Mouse (Mus musculus) kidney, adult 2 months (tissue): ENCODE data around the gene Xab2. TPM values are rescaled to one million over a fixed set of nuclear protein-coding genes. Genes with fewer than 3 reads are reported as not detected.

Experiments used
- DNase-seq: peaks from one replicate; pipeline ENCODE4 v3.0.0; 2021
- H3K27ac ChIP-seq: fragments of 200-500 bp; 2 replicates; pipeline ENCODE4 v1.5.1; 2012; ENCODE audit warnings: low read depth, low read length, control low read depth, inconsistent platforms; ENCODE audit not compliant: insufficient read depth
- H3K27me3 ChIP-seq: fragments of 200-500 bp; replicated peaks from 2 replicates; pipeline ENCODE4 v1.6.1; 2012; ENCODE audit warnings: mild to moderate bottlenecking, moderate library complexity, low read length, inconsistent platforms; ENCODE audit not compliant: control insufficient read depth, insufficient read depth
- H3K36me3 ChIP-seq: fragments of 200-500 bp; 2 replicates; pipeline ENCODE4 v1.6.1; 2012; ENCODE audit warnings: mild to moderate bottlenecking, moderate library complexity, low read length, inconsistent platforms; ENCODE audit not compliant: control insufficient read depth, insufficient read depth
- H3K4me1 ChIP-seq: fragments of 200-500 bp; 2 replicates; pipeline ENCODE4 v1.6.1; 2011; ENCODE audit warnings: low read length; ENCODE audit not compliant: control insufficient read depth, insufficient read depth
- H3K4me3 ChIP-seq: fragments of 200-500 bp; 2 replicates; pipeline ENCODE4 v1.5.1; 2011; ENCODE audit warnings: mild to moderate bottlenecking, low read depth, low read length, control low read depth; ENCODE audit not compliant: insufficient read depth
- CTCF ChIP-seq: fragments of 200-500 bp; conservative IDR thresholded peaks from 2 replicates; pipeline ENCODE4 v1.5.1; 2011; ENCODE audit warnings: low read depth, mild to moderate bottlenecking, control low read depth, low read length, moderate library complexity, mixed read lengths; ENCODE audit not compliant: insufficient read depth, insufficient read length
- POLR2A ChIP-seq: fragments of 200-500 bp; IDR thresholded peaks from one replicate; pipeline ENCODE4 v1.6.1; 2011; ENCODE audit warnings: low read depth, low read length, control low read depth
- WGBS: fragments of 180-500 bp; shearing (Covaris S2); methylation state at CpG from one replicate; pipeline ENCODE4 v1.1.7; 2018; 5-methylcytosine and 5-hydroxymethylcytosine counted together
- polyA plus RNA-seq: library from polyadenylated mRNA; depleted of rRNA; stranded (reverse); fragments of >200 nt; gene quantifications from 2 replicates; pipeline ENCODE4 v1.2.3, GENCODE M21; 2012

The Xab2 gene
- polyA plus RNA-seq, 1 experiment = 44.8 TPM

GRCm38 (mm10) chr8:3631478-3631875, 10.4 kb upstream of the Xab2 start:
- peak overlapping the region; percentile 73 for H3K4me3 ChIP-seq
- 8% methylated on average over 8 of the region's 8 CpGs for WGBS
- peak; percentile 27 for DNase-seq
- H3K36me3 ChIP-seq = no peaks in the 10 kb centered on the region
- H3K4me1 ChIP-seq = no peaks in the 10 kb centered on the region
- TF ChIP-seq POLR2A = no peak
- no peak for TF ChIP-seq CTCF
- peak overlapping the region; percentile 13; the same call in 1 of the 2 replicates for H3K27ac ChIP-seq
- no peaks in the 10 kb centered on the region for H3K27me3 ChIP-seq

- Histone ChIP-seq H3K27ac (peak within 1 kb of the TSS; percentile 13; the same call in 1 of the 2 replicates), H3K4me3 (peak within 1 kb of the TSS; percentile 73), H3K4me1 (no peaks in the 10 kb centered on the region), H3K27me3 (no peaks in the 10 kb centered on the region), H3K36me3 (no peaks in the 10 kb centered on the region)
- 4% methylated on average over 47 of the region's 47 CpGs for WGBS
- peak; percentile 91 for DNase-seq
- peak; percentile 61 for TF ChIP-seq POLR2A
- no peak for TF ChIP-seq CTCF
Measured at GRCm38 (mm10) chr8:3630647-3631477, 9.7 kb upstream of the Xab2 start, which contains the start of gene Stxbp2. Gene Stxbp2, plus strand, starts transcription at chr8:3630955.

- TF ChIP-seq CTCF = peak; percentile 56
- TF ChIP-seq POLR2A = no peak
- Histone ChIP-seq H3K27ac (no peak overlapping the region), H3K27me3 (no peaks in the 10 kb centered on the region), H3K4me1 (no peaks in the 10 kb centered on the region), H3K4me3 (no peak overlapping the region), H3K36me3 (no peaks in the 10 kb centered on the region)
- WGBS = 20% methylated on average over 5 of the region's 5 CpGs
- peak; percentile 65 for DNase-seq
Measured at GRCm38 (mm10) chr8:3628014-3628413, 6.9 kb upstream of the Xab2 start.

- Histone ChIP-seq H3K36me3 (no peaks in the 10 kb centered on the region), H3K4me1 (0 out of 2 replicates have a peak, but pooled peaks cover 5% of the 10 kb centered on the region), H3K27me3 (no peaks in the 10 kb centered on the region), H3K4me3 (no peak overlapping the region), H3K27ac (no peak overlapping the region)
- no peak for DNase-seq
- TF ChIP-seq CTCF (no peak), POLR2A (no peak)
- WGBS = 42% methylated on average over 5 of the region's 5 CpGs
Measured at GRCm38 (mm10) chr8:3626971-3627370, 5.9 kb upstream of the Xab2 start.

GRCm38 (mm10) chr8:3625445-3625844, 4.3 kb upstream of the Xab2 start, which contains the start of gene Pcp2:
Gene Pcp2, minus strand, starts transcription at chr8:3625545.
- Histone ChIP-seq H3K27me3 (no peaks in the 10 kb centered on the region), H3K4me3 (no peak within 1 kb of the TSS), H3K36me3 (no peaks in the 10 kb centered on the region), H3K4me1 (0 out of 2 replicates have a peak, but pooled peaks cover 7% of the 10 kb centered on the region), H3K27ac (no peak within 1 kb of the TSS)
- TF ChIP-seq CTCF (no peak), POLR2A (no peak)
- no peak for DNase-seq
- 68% methylated on average over 1 of the region's 1 CpGs for WGBS

- Histone ChIP-seq H3K27ac (no peak overlapping the region), H3K4me3 (peak overlapping the region; percentile 65; the same call in 1 of the 2 replicates), H3K4me1 (0 out of 2 replicates have a peak, but pooled peaks cover 9% of the 10 kb centered on the region), H3K36me3 (no peaks in the 10 kb centered on the region), H3K27me3 (no peaks in the 10 kb centered on the region)
- no peak for TF ChIP-seq CTCF
- TF ChIP-seq POLR2A = no peak
- 61% methylated on average over 8 of the region's 8 CpGs for WGBS
- no peak for DNase-seq
Measured at GRCm38 (mm10) chr8:3622119-3622518, 1.0 kb upstream of the Xab2 start.

GRCm38 (mm10) chr8:3609816-3610150, 11.3 kb downstream of the Xab2 start:
- Histone ChIP-seq H3K27me3 (no peaks in the 10 kb centered on the region), H3K27ac (peak overlapping the region; percentile 72), H3K4me3 (no peak overlapping the region), H3K4me1 (no peaks in the 10 kb centered on the region), H3K36me3 (no peaks in the 10 kb centered on the region; the same call in 1 of the 2 replicates)
- TF ChIP-seq POLR2A (no peak), CTCF (0 out of 2 replicates have a peak, but pooled peaks have one; percentile 15)
- peak; percentile 86 for DNase-seq
- 50% methylated on average over 6 of the region's 6 CpGs for WGBS
